Mouse (Mus musculus) kidney, postnatal 25 days (tissue): ENCODE measurements at regions not wholly inside any gene's neighbourhood (a gene's known extent, or its start where the extent isn't known, plus 50 kb on each side); places are given as distances from the start of the nearest gene placed in this dataset.
A peak's percentile ranks its signal among the peaks of the same experiment; 100 is the strongest.

ENCODE experiments used
- DNase-seq, 2 experiments: peaks; one replicate each; pipeline ENCODE4 v3.0.0; 2021; ENCODE audit warnings: mixed read lengths in 2 of 2

DNA sequence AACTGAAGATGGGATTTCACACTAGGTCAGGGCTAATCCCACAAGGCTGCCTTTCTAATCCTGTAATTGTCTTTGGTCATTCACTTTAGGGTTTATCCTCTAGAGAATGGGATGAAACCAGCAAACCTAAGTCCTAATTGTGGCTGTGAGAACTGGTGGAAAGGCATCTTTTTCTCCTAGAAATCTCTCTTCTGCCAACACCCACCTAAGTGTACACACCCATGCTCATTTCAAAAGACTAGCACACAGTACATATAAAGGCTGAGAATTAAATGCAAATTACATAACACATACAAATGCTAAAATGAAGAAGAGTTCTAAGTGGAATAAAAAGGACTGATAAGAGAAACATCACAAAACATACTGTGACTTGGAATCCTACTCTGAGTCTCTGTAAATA is 579.5 kb downstream of the Eepd1 start:
- DNase-seq: no peak

DNA sequence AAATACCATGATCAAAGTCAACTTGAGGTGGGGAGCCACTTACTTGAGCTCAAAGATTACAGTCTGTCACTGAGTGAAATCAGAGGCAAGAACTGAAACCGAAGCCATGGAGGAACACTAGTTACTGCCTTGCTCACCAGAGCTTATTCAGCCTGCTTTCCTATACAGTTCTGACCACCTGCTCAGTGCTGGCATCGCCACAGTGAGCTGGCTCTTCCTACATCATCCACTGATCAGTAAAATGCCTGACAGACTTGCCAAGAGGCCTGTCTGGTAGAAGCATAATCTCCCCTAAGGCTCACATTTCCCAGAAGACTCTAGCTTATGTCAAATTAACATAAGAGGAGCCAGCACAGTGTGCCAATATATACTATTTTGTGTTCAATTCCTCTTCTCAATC is 595.7 kb downstream of the Eepd1 start:
- no peak for DNase-seq

DNA sequence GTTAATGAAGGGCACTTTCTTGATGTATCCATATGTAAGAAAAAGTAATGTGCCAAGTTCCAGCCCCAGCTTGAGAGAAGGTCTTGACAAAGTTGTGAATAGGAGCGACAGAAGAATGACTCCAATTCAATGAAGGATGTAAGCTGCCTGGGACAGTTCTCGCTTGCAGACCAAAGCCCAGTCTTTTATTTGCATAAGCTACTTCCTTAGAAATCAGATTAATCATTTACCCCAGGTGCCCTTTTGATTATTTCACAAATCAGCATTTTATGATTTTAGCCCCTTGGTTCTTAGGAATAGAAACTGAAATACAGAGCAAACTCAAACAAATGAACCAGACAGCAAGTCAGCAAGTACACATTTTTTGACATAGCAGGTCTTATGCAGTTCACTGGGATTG is 605.2 kb downstream of the Eepd1 start:
- DNase-seq: no peak

DNA sequence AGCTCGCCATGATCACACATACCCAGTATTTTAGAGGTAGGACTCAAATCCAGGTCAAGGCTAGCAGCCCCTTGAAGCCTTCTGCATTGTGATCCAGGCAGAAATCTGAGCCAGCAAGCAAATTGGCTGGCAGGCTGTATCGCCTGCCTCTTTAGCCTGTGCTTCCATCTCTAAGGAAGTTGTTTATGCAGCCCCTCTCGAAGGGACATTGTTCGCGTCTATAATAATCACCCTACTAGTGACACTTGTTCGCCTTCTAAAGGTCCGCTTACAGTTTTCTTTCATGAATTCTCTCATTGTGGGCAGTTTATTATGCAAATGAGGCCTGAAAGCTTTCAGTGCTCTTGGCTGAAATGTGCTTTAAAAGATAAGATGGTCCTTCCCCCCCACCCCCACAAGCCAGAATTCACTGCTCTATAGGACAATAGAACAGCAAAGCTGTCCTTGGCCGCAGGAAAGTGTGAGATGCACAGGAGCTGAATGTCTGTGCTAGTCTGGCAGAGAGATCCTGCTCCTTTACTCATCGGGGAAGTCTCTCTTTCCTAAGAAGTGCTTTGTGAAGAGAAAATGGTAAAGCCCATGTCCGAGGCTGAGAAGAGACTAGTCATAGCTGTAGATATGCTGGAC is 610.8 kb downstream of the Eepd1 start:
- DNase-seq: no peak

DNA sequence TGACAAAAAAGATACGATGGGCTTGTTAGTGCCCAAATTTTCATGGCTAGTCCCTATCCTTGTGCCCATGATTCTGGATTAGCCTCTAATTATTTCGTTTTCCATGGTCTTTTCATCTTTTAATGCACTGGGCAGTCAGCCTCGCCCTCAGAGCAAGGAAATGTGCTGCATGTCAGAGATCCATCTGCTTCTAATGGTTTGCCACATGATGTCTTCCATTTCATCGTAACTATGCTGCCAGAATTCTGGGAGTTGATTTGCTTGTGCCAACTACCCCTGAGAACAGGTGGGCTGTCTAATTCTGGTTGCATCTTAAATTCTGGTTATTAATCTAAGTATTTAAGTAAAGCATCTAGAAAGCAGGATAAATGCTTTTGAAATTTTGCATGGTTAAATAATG is 622.8 kb downstream of the Eepd1 start:
- DNase-seq: no peak

DNA sequence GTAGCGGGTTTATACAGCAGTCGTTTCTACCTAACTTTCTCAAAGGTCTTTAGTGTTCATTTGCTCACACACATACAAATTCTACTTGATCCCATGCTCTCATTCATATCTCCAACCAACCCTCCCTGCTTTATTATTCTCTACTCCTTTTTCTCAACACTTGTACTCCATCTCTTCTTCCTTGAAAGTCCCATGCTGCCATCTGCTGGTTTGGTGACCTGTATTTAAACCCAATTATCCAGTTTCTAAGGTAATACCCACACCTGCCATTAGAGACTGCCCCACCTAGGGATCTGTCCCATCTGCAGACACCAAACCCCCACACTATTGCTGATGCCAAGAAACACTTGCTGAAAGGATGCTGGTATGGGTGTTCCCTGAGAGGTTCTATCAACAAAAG is 611.5 kb upstream of the B3gat1 start:
- peak in 1 of 2 experiments; percentile 9 for DNase-seq

DNA sequence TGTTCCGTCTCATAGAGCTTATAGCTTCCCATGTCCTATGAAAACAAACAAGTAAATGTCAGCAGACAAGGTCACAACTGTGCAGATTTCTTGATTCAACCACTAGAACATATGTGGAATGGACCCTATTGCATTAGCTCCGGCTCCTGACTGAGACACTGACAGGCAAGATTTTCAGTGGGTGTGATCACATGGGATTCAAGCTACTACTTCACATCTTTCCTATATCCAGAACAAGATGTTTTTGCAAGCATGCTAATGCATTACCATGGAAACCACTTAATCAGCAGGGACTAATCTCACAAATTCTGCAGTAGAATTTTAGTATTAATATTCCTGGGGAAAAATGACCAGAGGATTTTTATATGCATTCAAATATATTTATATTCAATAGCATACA is 598.9 kb upstream of the B3gat1 start:
- DNase-seq: no peak
